Mouse (Mus musculus): ENCODE results near the gene Khdc1a. TPM values are rescaled to one million over a fixed set of nuclear protein-coding genes. Genes with fewer than 3 reads are reported as not detected.
"Not testable (repeated sequence)": the region's sequence is repeated elsewhere in the genome, so short reads cannot be mapped to it uniquely, and the experiment has no call there.

The Khdc1a gene
- total RNA-seq (2021): not detected
- long read RNA-seq, experiment 1: 0 reads
- long read RNA-seq, experiment 2: 0 reads

GRCm38 (mm10) chr1:21349341-21349740 is at the start of gene Khdc1a:
Gene Khdc1a (plus strand): TSS chr1:21349641.
- DNase-seq (ENCODE audit: low spot score in 2 of 2): no peak

- DNase-seq (ENCODE audit: low spot score in 2 of 2): no peak
Observed at GRCm38 (mm10) chr1:21299826-21300225, 49.6 kb upstream of the Khdc1a start.

GRCm38 (mm10) chr1:21301686-21302085 is 47.8 kb upstream of the Khdc1a start:
- DNase-seq (ENCODE audit: low spot score in 2 of 2): no peak

- DNase-seq (ENCODE audit: low spot score in 2 of 2): no peak
Observed at GRCm38 (mm10) chr1:21304174-21304573, 45.3 kb upstream of the Khdc1a start.

GRCm38 (mm10) chr1:21304646-21305045 is 44.8 kb upstream of the Khdc1a start:
- no peak for DNase-seq (ENCODE audit: low spot score in 2 of 2)

- peak in 1 of 2 experiments; percentile 1 for DNase-seq (ENCODE audit: low spot score in 2 of 2)
Observed at GRCm38 (mm10) chr1:21305443-21305842, 44.0 kb upstream of the Khdc1a start.

- no peak for DNase-seq (ENCODE audit: low spot score in 2 of 2)
Observed at GRCm38 (mm10) chr1:21314336-21314735, 35.1 kb upstream of the Khdc1a start.

GRCm38 (mm10) chr1:21315756-21316155 is 33.7 kb upstream of the Khdc1a start:
- no peak for DNase-seq (ENCODE audit: low spot score in 2 of 2)

GRCm38 (mm10) chr1:21316305-21316704 is 33.1 kb upstream of the Khdc1a start:
- no peak for DNase-seq (ENCODE audit: low spot score in 2 of 2)

GRCm38 (mm10) chr1:21318202-21318601 is 31.2 kb upstream of the Khdc1a start:
- DNase-seq (ENCODE audit: low spot score in 2 of 2): no peak

- not testable (repeated sequence) for DNase-seq (ENCODE audit: low spot score in 2 of 2)
Observed at GRCm38 (mm10) chr1:21320271-21320670, 29.2 kb upstream of the Khdc1a start.

- no peak for DNase-seq (ENCODE audit: low spot score in 2 of 2)
Observed at GRCm38 (mm10) chr1:21321656-21322055, 27.8 kb upstream of the Khdc1a start.

- DNase-seq (ENCODE audit: low spot score in 2 of 2): no peak
Observed at GRCm38 (mm10) chr1:21323996-21324574, 25.4 kb upstream of the Khdc1a start.

- DNase-seq (ENCODE audit: low spot score in 2 of 2): no peak
Observed at GRCm38 (mm10) chr1:21324633-21325032, 24.8 kb upstream of the Khdc1a start.

GRCm38 (mm10) chr1:21326733-21327132 is 22.7 kb upstream of the Khdc1a start:
- DNase-seq (ENCODE audit: low spot score in 2 of 2): no peak

GRCm38 (mm10) chr1:21331161-21331560 is 18.3 kb upstream of the Khdc1a start:
- not testable (repeated sequence) for DNase-seq (ENCODE audit: low spot score in 2 of 2)

- no peak for DNase-seq (ENCODE audit: low spot score in 2 of 2)
Observed at GRCm38 (mm10) chr1:21333222-21333973, 16.0 kb upstream of the Khdc1a start.

- DNase-seq (ENCODE audit: low spot score in 2 of 2): no peak
Observed at GRCm38 (mm10) chr1:21335836-21336235, 13.6 kb upstream of the Khdc1a start.

GRCm38 (mm10) chr1:21340745-21341144 is 8.7 kb upstream of the Khdc1a start:
- DNase-seq (ENCODE audit: low spot score in 2 of 2): no peak

- peak; percentile 29 to 54 for DNase-seq (ENCODE audit: low spot score in 2 of 2)
Observed at GRCm38 (mm10) chr1:21344253-21344652, 5.2 kb upstream of the Khdc1a start.

- not testable (repeated sequence) for DNase-seq (ENCODE audit: low spot score in 2 of 2)
Observed at GRCm38 (mm10) chr1:21344752-21345151, 4.7 kb upstream of the Khdc1a start.

- not testable (repeated sequence) for DNase-seq (ENCODE audit: low spot score in 2 of 2)
Observed at GRCm38 (mm10) chr1:21368031-21368430, 18.6 kb downstream of the Khdc1a start, which contains the start of gene Khdc1c. Gene Khdc1c (plus strand): TSS chr1:21368331.

- DNase-seq (ENCODE audit: low spot score in 2 of 2): no peak
Observed at GRCm38 (mm10) chr1:21383256-21383655, 33.8 kb downstream of the Khdc1a start, which contains the start of gene Khdc1b. Gene Khdc1b (plus strand): TSS chr1:21383556.
